Mouse (Mus musculus): ENCODE measurements around the gene Gramd1b. TPM values are rescaled to one million over a fixed set of nuclear protein-coding genes. Genes with fewer than 3 reads are reported as not detected.
A peak's percentile ranks its signal among the peaks of the same experiment; 100 is the strongest.

Gene Gramd1b
- total RNA-seq, 1 experiment from 2014 or later, result 22.2 TPM

GRCm38 (mm10) chr9:40462401-40462800, 68.8 kb downstream of the Gramd1b start:
- ATAC-seq (ENCODE audit: extremely low read depth, insufficient number of reproducible peaks, low FRiP score, poor library complexity, severe bottlenecking), result no peak

GRCm38 (mm10) chr9:40460781-40461180, 70.4 kb downstream of the Gramd1b start:
- no peak for ATAC-seq (ENCODE audit: extremely low read depth, insufficient number of reproducible peaks, low FRiP score, poor library complexity, severe bottlenecking)

GRCm38 (mm10) chr9:40459304-40460280, 71.6 kb downstream of the Gramd1b start:
- ATAC-seq (ENCODE audit: extremely low read depth, insufficient number of reproducible peaks, low FRiP score, poor library complexity, severe bottlenecking), result no peak

DNA sequence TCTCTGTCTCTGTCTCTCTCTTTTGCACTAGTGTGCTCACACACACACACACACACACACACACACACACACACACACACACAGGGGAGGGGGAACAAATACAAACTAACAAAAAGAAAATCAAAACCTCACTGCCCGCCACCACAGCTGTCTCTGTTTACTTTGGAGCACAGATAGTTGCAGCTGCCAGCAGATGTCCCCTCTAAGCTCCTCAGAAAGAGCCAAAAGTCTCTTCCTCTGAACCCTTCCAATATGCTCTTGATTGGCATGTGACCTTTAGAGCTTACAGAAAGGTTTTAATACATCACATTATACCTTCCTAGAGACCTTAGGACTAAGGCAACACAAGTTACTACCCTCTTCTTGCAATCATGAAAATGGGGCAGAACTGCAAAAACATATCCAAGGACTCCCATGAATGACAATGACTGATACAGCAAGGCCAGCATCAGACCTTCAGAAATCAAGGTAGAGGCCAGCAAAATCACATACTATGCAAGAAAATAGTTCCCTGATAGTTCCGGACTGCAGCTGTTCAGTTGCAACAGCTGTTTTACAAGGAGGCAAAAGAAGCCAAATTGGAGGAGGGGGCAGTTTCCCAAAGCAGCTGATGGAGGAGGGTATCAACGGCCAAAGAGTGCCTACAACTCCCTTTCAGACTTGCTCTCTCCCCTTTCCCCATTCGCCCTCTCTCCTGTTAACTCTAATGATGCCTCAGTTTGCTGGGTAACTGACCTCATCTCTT, 72.5 kb downstream of the Gramd1b start:
- no peak for ATAC-seq (ENCODE audit: extremely low read depth, insufficient number of reproducible peaks, low FRiP score, poor library complexity, severe bottlenecking)

DNA sequence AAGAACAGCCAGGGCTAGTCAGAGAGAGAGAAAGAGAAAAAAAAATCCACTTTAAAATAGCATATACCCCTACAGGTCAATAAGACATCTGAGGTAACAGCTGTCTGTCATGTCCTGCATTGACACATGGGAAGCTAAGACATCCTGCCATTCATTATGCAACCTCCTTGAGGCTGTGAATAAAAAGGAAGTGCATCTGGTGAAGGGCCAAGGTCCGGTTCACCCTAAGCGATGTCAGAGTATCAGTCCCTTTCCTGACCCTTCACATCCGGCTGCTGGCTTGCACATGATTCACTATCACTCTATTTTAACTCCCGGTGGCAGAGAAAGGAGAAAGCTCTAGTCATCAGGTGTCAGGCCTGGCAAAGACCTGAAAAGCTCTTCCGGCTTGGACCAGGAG, 73.7 kb downstream of the Gramd1b start:
- ATAC-seq (ENCODE audit: extremely low read depth, insufficient number of reproducible peaks, low FRiP score, poor library complexity, severe bottlenecking), result peak; percentile 65

DNA sequence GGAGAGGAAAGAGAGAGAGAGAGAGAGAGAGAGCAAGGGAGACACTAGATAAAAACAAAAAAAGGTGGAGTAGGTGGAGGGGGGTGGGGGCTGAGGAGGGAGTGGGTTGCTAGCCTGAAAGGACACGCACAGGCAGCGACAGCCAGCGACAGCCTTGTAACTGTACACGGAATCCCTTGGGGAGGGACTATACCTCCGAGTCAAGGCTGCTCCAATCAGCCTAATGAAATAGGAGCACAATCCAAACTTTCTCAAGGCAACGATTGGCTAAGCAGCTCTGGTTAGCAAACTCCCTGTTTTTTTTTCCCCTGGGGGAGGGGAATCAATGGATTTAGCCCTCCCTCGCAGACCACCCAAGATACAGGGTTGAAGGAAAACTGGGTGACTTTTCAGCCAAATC, 75.0 kb downstream of the Gramd1b start:
- ATAC-seq (ENCODE audit: extremely low read depth, insufficient number of reproducible peaks, low FRiP score, poor library complexity, severe bottlenecking), result no peak

GRCm38 (mm10) chr9:40455336-40456185, 75.6 kb downstream of the Gramd1b start:
- peak; percentile 64 for ATAC-seq (ENCODE audit: extremely low read depth, insufficient number of reproducible peaks, low FRiP score, poor library complexity, severe bottlenecking)

DNA sequence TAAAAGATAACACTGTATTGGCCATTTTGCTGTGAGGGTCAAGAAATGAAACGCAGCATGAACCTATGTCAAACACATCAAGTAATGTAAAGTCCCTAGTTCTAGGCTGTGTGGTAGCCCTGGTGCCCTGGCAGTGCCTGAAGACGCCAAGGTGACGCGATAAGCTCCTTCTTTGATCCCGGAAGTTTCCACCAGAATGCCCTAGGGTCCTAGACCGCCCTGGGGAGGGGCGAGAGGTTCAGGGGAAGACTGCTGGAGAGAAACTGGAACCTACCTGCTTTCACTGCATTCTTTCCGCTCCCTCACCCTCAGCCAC, 76.2 kb downstream of the Gramd1b start:
- no peak for ATAC-seq (ENCODE audit: extremely low read depth, insufficient number of reproducible peaks, low FRiP score, poor library complexity, severe bottlenecking)

DNA sequence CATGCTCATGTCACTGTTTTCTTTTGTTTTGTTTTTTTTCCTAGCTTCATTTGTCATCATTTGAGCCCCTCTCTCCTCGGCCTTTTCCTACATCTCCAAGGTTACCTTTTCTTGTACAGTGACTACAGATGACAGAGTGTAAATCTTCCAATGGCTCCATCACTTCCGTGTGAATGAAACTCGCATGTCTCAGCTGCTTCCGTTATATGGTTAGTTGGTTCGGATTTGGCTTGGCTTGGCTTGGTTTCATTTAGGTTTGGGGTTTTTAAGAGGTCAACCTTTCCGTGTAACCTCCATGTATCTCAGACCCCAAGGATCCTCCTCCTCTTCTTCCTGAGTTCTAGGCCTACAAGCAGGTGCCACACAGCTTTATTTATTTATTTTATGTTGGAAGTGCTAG, 77.3 kb downstream of the Gramd1b start:
- ATAC-seq (ENCODE audit: extremely low read depth, insufficient number of reproducible peaks, low FRiP score, poor library complexity, severe bottlenecking), result no peak

DNA sequence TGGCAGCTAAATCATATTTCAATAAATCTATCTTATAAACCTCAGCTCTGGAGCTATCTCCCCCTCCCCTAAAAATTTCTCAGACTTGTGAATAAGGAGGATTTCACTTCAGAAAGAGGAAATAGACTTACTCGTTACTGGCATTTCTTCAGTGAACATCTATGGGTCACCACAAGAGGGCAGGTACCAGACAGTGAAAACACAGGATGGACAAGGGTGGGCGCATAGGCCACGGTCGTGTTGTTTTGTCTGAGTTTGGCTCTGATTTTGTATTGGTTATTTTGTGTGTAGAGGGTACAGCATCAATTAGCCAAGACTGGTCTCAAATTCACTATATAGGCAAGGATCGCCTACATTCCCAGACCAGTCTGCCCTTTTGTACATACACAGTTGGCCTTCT, 79.0 kb downstream of the Gramd1b start:
- no peak for ATAC-seq (ENCODE audit: extremely low read depth, insufficient number of reproducible peaks, low FRiP score, poor library complexity, severe bottlenecking)

DNA sequence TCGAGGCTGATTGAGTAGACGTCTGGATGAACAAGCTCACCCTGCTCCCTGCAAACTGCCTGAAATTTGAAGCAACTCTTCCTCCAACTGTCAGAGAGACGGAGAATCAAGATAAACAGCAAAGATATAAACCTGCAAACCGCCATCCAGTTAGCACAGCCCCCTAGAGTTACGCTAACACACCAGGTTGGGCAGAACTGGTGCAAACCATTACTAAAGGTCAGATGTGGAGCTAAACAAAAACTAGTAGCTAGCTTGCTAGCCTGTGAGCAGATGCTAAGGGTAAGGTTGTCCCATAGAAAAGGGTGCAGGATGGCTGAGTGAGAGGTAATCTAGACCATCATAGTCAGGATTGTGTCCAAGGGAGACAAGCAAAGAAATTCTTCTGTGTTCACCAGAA, 80.4 kb downstream of the Gramd1b start:
- no peak for ATAC-seq (ENCODE audit: extremely low read depth, insufficient number of reproducible peaks, low FRiP score, poor library complexity, severe bottlenecking)

- ATAC-seq (ENCODE audit: extremely low read depth, insufficient number of reproducible peaks, low FRiP score, poor library complexity, severe bottlenecking), result no peak
Measured at GRCm38 (mm10) chr9:40450417-40450714, 80.8 kb downstream of the Gramd1b start.

DNA sequence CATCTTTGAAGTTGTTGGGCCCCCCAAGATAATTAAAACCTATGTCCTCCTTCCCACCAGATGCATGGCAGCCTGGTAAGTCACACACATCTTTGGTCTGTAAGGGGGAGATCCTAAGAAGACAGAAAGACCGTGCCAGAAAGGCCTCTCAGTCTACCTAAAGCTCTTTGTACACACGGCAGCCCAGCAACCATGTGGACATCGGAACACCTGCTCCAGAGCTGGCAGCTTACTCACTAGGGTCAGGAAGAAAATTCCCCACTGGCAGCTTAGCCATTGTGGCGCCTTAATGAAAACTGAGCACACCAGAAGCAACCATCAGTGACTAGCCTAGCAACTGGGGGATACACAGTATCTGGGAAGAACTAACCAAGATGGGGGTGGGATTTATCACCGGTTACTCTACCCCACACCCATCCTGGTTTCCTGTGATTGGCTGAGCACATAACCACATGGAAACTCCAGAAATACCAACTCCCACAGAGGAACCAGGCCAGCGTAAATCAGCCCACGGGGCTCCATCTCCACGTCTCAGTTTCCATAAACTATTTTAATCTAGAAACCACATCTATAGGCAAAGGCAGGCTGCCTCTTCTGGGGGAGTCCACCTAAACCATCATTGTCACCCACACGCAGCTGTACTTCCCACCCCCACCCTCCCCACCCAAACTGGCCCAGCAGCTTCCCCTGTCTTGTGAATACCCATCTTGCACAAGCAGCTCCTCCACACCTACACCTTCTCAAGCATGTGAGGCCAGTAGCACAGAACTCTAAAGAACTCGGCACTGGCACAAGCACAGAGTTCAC, 81.4 kb downstream of the Gramd1b start:
- ATAC-seq (ENCODE audit: extremely low read depth, insufficient number of reproducible peaks, low FRiP score, poor library complexity, severe bottlenecking), result no peak

DNA sequence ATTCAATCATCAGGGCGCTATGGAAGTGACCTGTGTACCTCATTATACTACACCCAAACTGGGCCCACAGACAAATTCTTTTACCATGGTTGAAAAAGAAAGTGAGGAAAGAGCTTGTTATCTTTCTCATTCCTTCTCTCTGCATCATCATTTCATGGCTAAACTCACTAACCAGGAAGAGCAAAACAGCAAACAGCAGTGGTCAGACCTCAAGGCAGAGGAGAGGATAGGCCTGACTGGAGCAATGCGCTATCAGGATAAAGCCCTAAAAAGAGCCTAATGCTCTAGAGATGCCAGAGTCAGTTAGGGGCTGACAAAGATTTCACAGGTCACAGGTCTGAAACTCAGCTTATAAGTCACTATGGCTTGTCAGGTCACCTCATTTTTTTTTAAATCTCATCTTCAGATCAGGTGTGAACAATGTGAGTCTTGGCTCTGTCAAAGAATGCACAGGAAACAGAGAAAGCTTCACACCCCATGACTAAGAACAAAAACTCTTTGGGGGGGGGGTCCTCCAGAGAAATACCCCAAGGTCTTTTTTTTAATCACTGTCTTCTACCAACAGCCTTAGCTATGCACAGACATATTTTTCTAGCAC, 82.4 kb downstream of the Gramd1b start:
- no peak for ATAC-seq (ENCODE audit: extremely low read depth, insufficient number of reproducible peaks, low FRiP score, poor library complexity, severe bottlenecking)

DNA sequence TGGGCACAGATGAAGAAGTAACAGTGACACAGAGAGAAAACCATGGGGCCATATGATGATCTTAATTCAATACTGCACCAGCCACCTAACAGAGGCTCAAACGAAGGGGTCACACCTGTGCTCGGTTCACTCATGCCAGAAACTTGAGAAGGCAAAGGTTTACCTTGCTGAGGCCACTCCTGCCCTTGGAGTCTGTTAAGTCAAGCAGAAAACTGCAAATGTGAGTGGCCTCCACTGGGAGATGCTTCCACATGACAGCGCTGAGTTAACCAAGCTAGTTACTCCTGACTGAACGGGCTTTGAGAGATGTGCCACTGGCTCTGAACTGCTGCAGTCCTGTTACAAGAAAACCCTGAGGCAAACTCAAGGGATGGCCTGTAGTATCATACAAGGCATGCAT, 83.9 kb downstream of the Gramd1b start:
- ATAC-seq (ENCODE audit: extremely low read depth, insufficient number of reproducible peaks, low FRiP score, poor library complexity, severe bottlenecking), result no peak

DNA sequence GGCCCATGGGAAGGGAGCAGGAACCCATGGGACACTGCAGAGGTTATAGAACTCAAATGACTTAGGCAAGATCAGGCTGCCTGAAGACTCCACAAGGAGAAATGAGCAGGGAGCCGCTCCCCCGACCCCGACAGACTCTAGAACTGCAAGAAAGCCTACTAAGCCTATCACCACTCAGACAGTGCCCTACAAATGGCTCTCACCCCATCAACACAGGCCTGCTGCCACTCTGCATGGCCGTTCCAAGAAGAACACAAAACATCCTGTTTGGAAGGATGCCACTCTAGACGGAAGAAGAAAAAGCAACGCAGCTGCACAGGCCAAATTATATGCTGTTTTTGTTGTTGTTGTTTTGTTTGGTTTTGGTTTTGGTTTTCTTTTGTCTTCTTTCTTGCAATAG, 86.2 kb downstream of the Gramd1b start:
- no peak for ATAC-seq (ENCODE audit: extremely low read depth, insufficient number of reproducible peaks, low FRiP score, poor library complexity, severe bottlenecking)

DNA sequence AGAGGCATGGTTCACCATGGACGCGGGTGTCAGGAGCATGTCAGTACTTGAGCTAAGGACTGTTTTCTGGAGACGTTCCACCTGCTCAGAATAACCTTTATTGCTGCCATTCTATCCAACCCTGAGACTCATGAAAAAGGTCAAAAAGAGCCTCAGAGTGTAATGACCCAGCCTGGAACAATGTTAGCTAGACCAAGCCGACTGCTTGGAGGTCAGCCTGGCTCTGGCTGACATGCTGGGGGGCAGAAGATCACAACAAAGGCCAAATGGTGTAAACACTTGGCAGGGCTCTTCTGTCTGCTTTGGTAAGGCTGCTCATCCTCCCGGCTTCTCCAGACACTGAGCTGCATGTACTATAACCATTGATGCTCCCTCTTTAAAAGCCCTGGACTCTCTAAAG, 88.4 kb downstream of the Gramd1b start:
- ATAC-seq (ENCODE audit: extremely low read depth, insufficient number of reproducible peaks, low FRiP score, poor library complexity, severe bottlenecking), result no peak

- no peak for ATAC-seq (ENCODE audit: extremely low read depth, insufficient number of reproducible peaks, low FRiP score, poor library complexity, severe bottlenecking)
Measured at GRCm38 (mm10) chr9:40439973-40440687, 91.1 kb downstream of the Gramd1b start.

Measured in neutrophil, adult 5-6 weeks (primary cell).